Mouse (Mus musculus): ENCODE measurements around the gene Vmn2r29.
A peak's percentile ranks its signal among the peaks of the same experiment; 100 is the strongest.
"Not testable (repeated sequence)": the region's sequence is repeated elsewhere in the genome, so short reads cannot be mapped to it uniquely, and the experiment has no call there.

Vmn2r29 gene

GRCm38 (mm10) chr7:7247228-7247627, at the start of gene Vmn2r29:
Gene Vmn2r29 (minus strand): TSS chr7:7247328.
- DNase-seq (ENCODE audit: low spot score), result not testable (repeated sequence)

DNA sequence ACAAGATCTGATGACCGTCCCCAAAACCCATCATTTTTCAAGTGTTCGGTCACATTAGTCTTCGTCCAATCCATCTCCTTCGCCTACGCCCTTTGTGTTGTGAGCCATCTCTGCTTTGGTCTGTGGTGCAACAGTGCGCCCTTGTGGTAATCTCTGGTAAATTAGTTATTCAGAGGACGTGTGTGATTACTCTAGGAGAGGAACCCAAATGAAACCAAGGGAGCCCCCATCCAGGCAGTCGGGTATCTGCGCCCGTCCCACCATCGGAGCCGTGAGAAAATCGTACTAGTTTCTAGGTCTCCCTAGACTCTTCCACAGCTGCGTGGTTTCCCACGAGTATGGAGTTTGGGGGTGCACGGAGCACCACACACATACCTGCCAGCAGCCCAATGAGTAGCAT, 48.5 kb upstream of the Vmn2r29 start:
- DNase-seq (ENCODE audit: low spot score), result peak; percentile 61

DNA sequence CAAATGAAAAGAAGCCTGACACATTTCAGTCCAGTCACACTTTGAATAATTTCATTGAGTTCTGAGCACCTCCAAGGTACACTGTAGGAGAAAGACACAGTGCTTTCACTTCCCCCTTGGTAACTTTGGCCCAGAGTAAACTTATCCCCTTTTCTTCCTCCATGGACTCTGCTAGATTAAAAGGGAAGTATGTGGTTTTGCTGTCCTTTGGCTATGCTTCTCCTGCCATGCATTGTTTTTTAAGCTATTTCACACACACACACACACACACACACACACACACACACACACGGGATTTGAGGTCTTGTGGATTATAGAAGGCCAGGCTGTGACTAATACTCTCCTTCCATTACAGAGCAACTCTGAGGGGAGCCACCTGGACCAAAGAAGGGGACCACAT, 34.3 kb upstream of the Vmn2r29 start:
- DNase-seq (ENCODE audit: low spot score), result peak; percentile 47

- peak; percentile 91 for DNase-seq (ENCODE audit: low spot score)
Measured at GRCm38 (mm10) chr7:7277966-7278567, 30.9 kb upstream of the Vmn2r29 start, which contains the start of gene Gm45844. Gene Gm45844 (minus strand): TSS chr7:7278289.

DNA sequence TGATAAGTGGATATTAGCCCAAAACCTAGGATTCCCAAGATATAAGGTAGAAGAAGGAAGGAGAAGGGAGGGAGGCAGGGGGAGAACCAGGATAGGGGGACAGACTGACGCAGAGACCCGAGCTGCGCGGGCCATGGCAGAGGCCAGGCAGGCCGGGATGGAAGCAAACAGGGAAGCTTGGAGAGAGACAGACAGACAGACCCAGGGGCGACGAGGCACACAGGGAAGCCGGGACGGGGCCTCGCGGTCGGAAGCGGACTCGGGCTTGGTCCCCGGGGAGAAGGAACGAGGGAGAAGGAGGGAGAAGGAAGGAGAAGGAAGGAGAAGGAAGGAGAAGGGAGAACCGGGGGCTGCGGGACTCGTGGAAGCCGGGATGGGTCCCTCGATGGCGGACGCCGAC, 30.4 kb upstream of the Vmn2r29 start:
- not testable (repeated sequence) for DNase-seq (ENCODE audit: low spot score)

DNA sequence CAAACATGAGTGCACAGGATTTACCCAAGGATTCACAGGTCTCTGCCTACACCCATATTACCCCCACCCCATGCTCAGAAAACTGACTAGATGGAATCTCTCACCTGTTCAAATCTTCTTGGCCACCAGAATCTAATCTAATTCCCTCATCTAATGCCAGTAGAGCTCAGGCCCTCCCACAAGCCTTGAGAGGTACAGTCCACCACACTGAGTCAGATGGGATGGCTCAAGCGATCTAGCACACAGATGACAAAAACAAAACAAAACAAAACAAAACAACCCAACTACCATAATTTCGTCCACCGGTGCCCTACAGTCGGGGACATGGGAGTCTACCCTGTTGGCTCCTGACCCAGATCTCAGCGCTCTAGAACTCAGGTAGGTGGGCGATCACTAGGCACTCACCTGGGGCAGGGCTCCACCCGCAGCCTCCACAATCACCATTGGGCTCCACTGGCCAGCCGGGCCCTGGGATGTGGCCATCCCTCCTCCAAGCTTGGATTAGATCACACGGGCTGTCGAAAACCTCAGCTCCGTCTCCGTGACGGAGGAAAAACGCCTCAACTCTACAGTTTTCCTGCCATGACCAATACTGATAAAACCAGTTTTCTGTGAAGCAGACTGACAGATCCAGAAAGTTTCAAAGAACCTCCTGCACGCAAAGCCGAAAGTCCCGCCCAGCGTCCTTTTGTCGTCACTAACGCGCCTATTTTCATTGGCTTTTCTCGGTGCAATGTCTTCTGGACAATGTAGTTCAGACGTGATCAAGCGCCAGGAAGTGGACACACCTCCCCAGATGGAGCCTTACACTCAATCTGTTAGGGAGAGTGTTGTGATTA, 37.6 kb downstream of the Vmn2r29 start, which contains the start of gene Zfp772:
Gene Zfp772 (minus strand): TSS at position 686 of the 839 bp plus-strand sequence.
- peak; percentile 64 for DNase-seq (ENCODE audit: low spot score)

- DNase-seq (ENCODE audit: low spot score), result peak; percentile 54
Measured at GRCm38 (mm10) chr7:7188191-7188942, 58.8 kb downstream of the Vmn2r29 start.

- DNase-seq (ENCODE audit: low spot score), result no peak
Measured at GRCm38 (mm10) chr7:7187417-7188190, 59.5 kb downstream of the Vmn2r29 start.

DNA sequence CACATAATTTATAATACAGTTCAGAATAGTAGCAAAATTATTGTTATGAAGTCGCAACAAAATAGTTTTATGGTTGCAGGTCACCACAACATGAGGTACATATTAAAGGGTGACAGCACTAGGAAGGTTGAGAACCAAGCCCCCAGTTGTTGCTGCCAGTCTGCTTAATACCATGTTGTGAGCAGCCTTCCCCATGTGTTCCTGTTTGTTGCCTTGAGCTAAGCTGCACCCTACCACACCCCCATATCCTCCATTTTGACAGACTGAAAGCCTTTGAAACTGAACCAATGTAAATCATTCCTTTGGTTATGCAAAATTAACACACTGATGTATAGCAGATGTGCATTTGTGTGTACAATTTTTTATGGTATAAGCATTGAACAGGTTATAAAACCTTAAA, 61.2 kb downstream of the Vmn2r29 start:
- no peak for DNase-seq (ENCODE audit: low spot score)

Data from lung, postnatal 25 days (tissue).